Mouse (Mus musculus) adrenal gland (tissue): ENCODE results near the gene Aldh16a1.
"Not testable (repeated sequence)": the region's sequence is repeated elsewhere in the genome, so short reads cannot be mapped to it uniquely, and the experiment has no call there.

Experiments
- intact Hi-C: fragments of 180-260 bp; cut with DNase I; formaldehyde crosslinking; loops from one replicate; pipeline ENCODE4 v1.15.1; 2025

Gene Aldh16a1

GRCm38 (mm10) chr7:45121404-45121803, 33.0 kb downstream of the Aldh16a1 start:
- intact Hi-C loops, result loop anchor here (5.0 kb wide), 1 partner anchor 39 kb away; no protein-coding TSS in a partner anchor

GRCm38 (mm10) chr7:45119780-45120709, 34.3 kb downstream of the Aldh16a1 start:
- intact Hi-C loops, result loop anchor here (5.0 kb wide), 1 partner anchor 38 kb away; no protein-coding TSS in a partner anchor

GRCm38 (mm10) chr7:45118336-45118735, 36.0 kb downstream of the Aldh16a1 start:
- intact Hi-C loops, result no loop called here

- intact Hi-C loops, result no loop called here
Measured at GRCm38 (mm10) chr7:45117566-45117965, 36.8 kb downstream of the Aldh16a1 start.

- intact Hi-C loops, result no loop called here
Measured at GRCm38 (mm10) chr7:45113476-45113875, 40.9 kb downstream of the Aldh16a1 start.

GRCm38 (mm10) chr7:45112529-45112928, 41.9 kb downstream of the Aldh16a1 start:
- intact Hi-C loops, result no loop called here

- intact Hi-C loops, result no loop called here
Measured at GRCm38 (mm10) chr7:45111940-45112339, 42.4 kb downstream of the Aldh16a1 start.

- intact Hi-C loops, result not testable (repeated sequence)
Measured at GRCm38 (mm10) chr7:45110089-45110488, 44.3 kb downstream of the Aldh16a1 start.

GRCm38 (mm10) chr7:45107052-45107645, 47.2 kb downstream of the Aldh16a1 start:
- intact Hi-C loops, result no loop called here

GRCm38 (mm10) chr7:45106441-45106840, 47.9 kb downstream of the Aldh16a1 start:
- intact Hi-C loops, result no loop called here

GRCm38 (mm10) chr7:45105491-45105890, 48.9 kb downstream of the Aldh16a1 start:
- intact Hi-C loops, result no loop called here

GRCm38 (mm10) chr7:45104941-45105340, 49.4 kb downstream of the Aldh16a1 start:
- intact Hi-C loops, result no loop called here

GRCm38 (mm10) chr7:45103652-45104180, 50.7 kb downstream of the Aldh16a1 start, which contains the start of gene Fcgrt:
TSS of gene Fcgrt (minus strand) at chr7:45103851.
- intact Hi-C loops, result no loop called here

GRCm38 (mm10) chr7:45102940-45103585, 51.3 kb downstream of the Aldh16a1 start:
- intact Hi-C loops, result no loop called here

GRCm38 (mm10) chr7:45102441-45102840, 51.9 kb downstream of the Aldh16a1 start:
- intact Hi-C loops, result no loop called here

- intact Hi-C loops, result no loop called here
Measured at GRCm38 (mm10) chr7:45100046-45100445, 54.3 kb downstream of the Aldh16a1 start.

GRCm38 (mm10) chr7:45098541-45099240, 55.7 kb downstream of the Aldh16a1 start:
- intact Hi-C loops, result no loop called here

- intact Hi-C loops, result no loop called here
Measured at GRCm38 (mm10) chr7:45097479-45097878, 56.9 kb downstream of the Aldh16a1 start.

- intact Hi-C loops, result not testable (repeated sequence)
Measured at GRCm38 (mm10) chr7:45095965-45096364, 58.4 kb downstream of the Aldh16a1 start.

- intact Hi-C loops, result no loop called here
Measured at GRCm38 (mm10) chr7:45095367-45095766, 59.0 kb downstream of the Aldh16a1 start.

GRCm38 (mm10) chr7:45094121-45094520, 60.3 kb downstream of the Aldh16a1 start:
- intact Hi-C loops, result loop anchor here (5.0 kb wide), 1 partner anchor 108 kb away; the partner anchor contains the start of gene Ccdc155
